Mouse (Mus musculus) kidney, adult 2 months (tissue): Measurements from ENCODE around the gene Itga2. TPM values are rescaled to one million over a fixed set of nuclear protein-coding genes. Genes with fewer than 3 reads are reported as not detected.

Source experiments
- DNase-seq: peaks from one replicate; pipeline ENCODE4 v3.0.0; 2021
- H3K27ac ChIP-seq: fragments of 200-500 bp; 2 replicates; pipeline ENCODE4 v1.5.1; 2012; ENCODE audit warnings: low read depth, low read length, control low read depth, inconsistent platforms; ENCODE audit not compliant: insufficient read depth
- H3K27me3 ChIP-seq: fragments of 200-500 bp; replicated peaks from 2 replicates; pipeline ENCODE4 v1.6.1; 2012; ENCODE audit warnings: mild to moderate bottlenecking, moderate library complexity, low read length, inconsistent platforms; ENCODE audit not compliant: control insufficient read depth, insufficient read depth
- H3K36me3 ChIP-seq: fragments of 200-500 bp; 2 replicates; pipeline ENCODE4 v1.6.1; 2012; ENCODE audit warnings: mild to moderate bottlenecking, moderate library complexity, low read length, inconsistent platforms; ENCODE audit not compliant: control insufficient read depth, insufficient read depth
- H3K4me1 ChIP-seq: fragments of 200-500 bp; 2 replicates; pipeline ENCODE4 v1.6.1; 2011; ENCODE audit warnings: low read length; ENCODE audit not compliant: control insufficient read depth, insufficient read depth
- H3K4me3 ChIP-seq: fragments of 200-500 bp; 2 replicates; pipeline ENCODE4 v1.5.1; 2011; ENCODE audit warnings: mild to moderate bottlenecking, low read depth, low read length, control low read depth; ENCODE audit not compliant: insufficient read depth
- CTCF ChIP-seq: fragments of 200-500 bp; conservative IDR thresholded peaks from 2 replicates; pipeline ENCODE4 v1.5.1; 2011; ENCODE audit warnings: low read depth, mild to moderate bottlenecking, control low read depth, low read length, moderate library complexity, mixed read lengths; ENCODE audit not compliant: insufficient read depth, insufficient read length
- POLR2A ChIP-seq: fragments of 200-500 bp; IDR thresholded peaks from one replicate; pipeline ENCODE4 v1.6.1; 2011; ENCODE audit warnings: low read depth, low read length, control low read depth
- WGBS: fragments of 180-500 bp; shearing (Covaris S2); methylation state at CpG from one replicate; pipeline ENCODE4 v1.1.7; 2018; 5-methylcytosine and 5-hydroxymethylcytosine counted together
- polyA plus RNA-seq: library from polyadenylated mRNA; depleted of rRNA; stranded (reverse); fragments of >200 nt; gene quantifications from 2 replicates; pipeline ENCODE4 v1.2.3, GENCODE M21; 2012

The Itga2 gene
- polyA plus RNA-seq, 1 experiment, result 0.58 TPM

DNA sequence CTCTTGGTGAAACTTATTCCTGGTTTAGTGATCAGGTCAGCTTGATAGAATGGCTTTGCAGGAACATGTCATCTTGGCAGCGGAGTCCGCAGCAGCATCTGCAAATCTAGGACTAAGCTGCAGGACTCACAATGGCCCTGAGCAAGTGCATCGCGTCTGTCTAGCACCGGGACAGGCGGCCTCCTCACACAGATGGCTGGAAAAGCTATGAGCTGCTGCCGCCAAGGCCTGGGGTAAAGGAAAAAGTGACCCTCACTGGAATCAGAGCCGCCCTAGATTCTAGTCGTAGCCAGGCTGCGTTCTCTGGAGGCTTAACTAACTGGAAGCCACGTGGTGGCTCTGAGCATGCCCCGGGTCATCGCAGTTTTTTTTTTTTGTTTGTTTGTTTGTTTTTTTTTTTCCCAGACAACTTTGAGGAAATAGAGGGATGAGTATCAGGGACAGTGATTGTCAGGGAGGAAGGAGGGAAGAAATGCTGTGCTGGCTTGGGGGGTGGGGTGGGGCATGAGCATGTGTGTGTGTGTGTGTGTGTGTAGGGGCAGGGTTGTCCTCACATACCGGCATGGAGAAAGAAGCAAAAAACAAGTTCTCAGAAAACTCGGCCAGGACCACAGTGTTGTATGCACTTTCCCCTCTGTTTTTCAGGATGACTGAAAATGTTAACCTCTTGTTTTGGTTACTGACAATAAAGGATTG lies 76.2 kb downstream of the Itga2 start:
- Histone ChIP-seq H3K27me3 (no peaks in the 10 kb centered on the region), H3K27ac (no peak overlapping the region), H3K4me1 (peaks cover 4% of the 10 kb centered on the region), H3K36me3 (no peaks in the 10 kb centered on the region), H3K4me3 (no peak overlapping the region)
- no peak for DNase-seq
- 39% methylated on average over 15 of the region's 15 CpGs for WGBS
- no peak for TF ChIP-seq POLR2A
- no peak for TF ChIP-seq CTCF

- Histone ChIP-seq H3K4me3 (no peak overlapping the region), H3K27me3 (no peaks in the 10 kb centered on the region), H3K36me3 (no peaks in the 10 kb centered on the region), H3K27ac (no peak overlapping the region), H3K4me1 (peaks cover 4% of the 10 kb centered on the region)
- 96% methylated on average over 3 of the region's 3 CpGs for WGBS
- no peak for DNase-seq
- no peak for TF ChIP-seq CTCF
- TF ChIP-seq POLR2A, result no peak
Observed at GRCm38 (mm10) chr13:114854428-114854827, 77.5 kb downstream of the Itga2 start.

GRCm38 (mm10) chr13:114854023-114854422 lies 77.9 kb downstream of the Itga2 start:
- DNase-seq, result no peak
- TF ChIP-seq CTCF, result no peak
- TF ChIP-seq POLR2A, result no peak
- H3K4me1 ChIP-seq, result peaks cover 4% of the 10 kb centered on the region
- H3K36me3 ChIP-seq, result no peaks in the 10 kb centered on the region
- no peak overlapping the region for H3K27ac ChIP-seq
- no peak overlapping the region for H3K4me3 ChIP-seq
- no peaks in the 10 kb centered on the region for H3K27me3 ChIP-seq
- 94% methylated on average over 6 of the region's 6 CpGs for WGBS

DNA sequence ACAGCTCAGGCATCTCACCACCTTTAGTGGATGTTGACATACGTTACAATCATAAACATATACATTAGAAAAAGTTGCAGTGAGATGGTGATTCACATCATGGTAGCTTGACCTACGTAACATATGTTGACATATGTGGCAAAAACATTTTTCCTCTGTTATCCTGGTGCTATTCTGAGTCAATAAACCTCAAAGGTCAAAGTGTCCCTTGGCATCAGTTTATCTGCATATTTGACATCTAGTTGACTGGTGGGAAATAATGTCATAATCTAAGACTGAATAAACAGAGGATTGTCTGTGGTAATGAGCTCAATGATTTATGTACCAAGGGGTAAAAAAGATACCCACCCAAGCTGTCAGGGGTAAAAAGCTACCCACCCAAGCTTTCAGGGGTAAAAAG lies 78.7 kb downstream of the Itga2 start:
- DNase-seq, result no peak
- 94% methylated on average over 2 of the region's 2 CpGs for WGBS

GRCm38 (mm10) chr13:114852264-114853111 lies 79.4 kb downstream of the Itga2 start:
- no peak for TF ChIP-seq CTCF
- no peak for TF ChIP-seq POLR2A
- no peaks in the 10 kb centered on the region for H3K27me3 ChIP-seq
- no peaks in the 10 kb centered on the region for H3K36me3 ChIP-seq
- no peak overlapping the region; the same call in 1 of the 2 replicates for H3K27ac ChIP-seq
- no peak overlapping the region for H3K4me3 ChIP-seq
- WGBS, result 38% methylated on average over 6 of the region's 6 CpGs
- peak; percentile 71 for DNase-seq
- H3K4me1 ChIP-seq, result peaks cover 4% of the 10 kb centered on the region

More for the DNA sequence above, 78.7 kb downstream of the Itga2 start:
- Histone ChIP-seq H3K4me3 (no peak overlapping the region), H3K27ac (no peak overlapping the region), H3K36me3 (no peaks in the 10 kb centered on the region), H3K27me3 (no peaks in the 10 kb centered on the region), H3K4me1 (peaks cover 4% of the 10 kb centered on the region)
- no peak for TF ChIP-seq POLR2A
- no peak for TF ChIP-seq CTCF

DNA sequence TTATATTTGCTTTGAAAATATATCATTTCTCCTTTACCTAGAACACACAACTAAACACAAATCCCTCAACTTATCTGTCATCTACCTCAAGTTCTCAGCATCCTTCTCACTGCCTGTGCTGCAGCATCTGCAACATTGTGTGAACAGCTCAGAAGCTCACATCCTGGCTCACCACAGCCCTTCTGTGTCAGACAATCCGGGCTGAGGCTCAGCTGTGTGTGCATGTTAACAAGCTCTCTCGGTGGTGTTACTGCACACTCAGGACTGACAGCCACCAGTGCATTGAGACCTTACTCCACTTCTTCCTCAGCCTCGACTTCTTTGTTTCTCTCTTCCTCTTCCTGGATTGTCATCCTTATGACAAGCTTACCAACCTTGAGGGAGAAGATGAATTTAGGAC lies 83.0 kb downstream of the Itga2 start:
- Histone ChIP-seq H3K4me1 (peaks cover 4% of the 10 kb centered on the region), H3K36me3 (no peaks in the 10 kb centered on the region), H3K4me3 (no peak overlapping the region), H3K27me3 (no peaks in the 10 kb centered on the region), H3K27ac (no peak overlapping the region)
- WGBS, result 79% methylated on average over 3 of the region's 3 CpGs
- TF ChIP-seq POLR2A, result no peak
- TF ChIP-seq CTCF, result no peak
- DNase-seq, result no peak

DNA sequence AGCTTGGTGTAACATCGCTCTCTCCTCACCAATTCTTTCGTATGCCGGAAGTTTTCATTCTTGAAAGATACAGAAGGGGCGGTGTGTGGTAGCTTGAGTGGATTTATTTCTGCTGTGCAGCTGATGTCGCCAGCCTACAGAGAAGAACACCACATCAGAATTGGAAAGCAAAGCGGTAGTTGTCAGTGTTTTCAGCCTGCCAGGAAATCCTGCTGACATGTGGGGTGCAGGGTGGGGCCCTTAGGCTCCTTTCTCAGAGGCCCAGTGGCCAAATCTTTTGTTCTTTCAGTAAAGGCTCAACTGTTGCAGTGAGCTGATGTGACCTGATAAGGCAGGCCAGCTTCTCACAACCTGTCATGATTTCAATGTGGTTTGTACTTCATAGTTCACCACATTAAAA lies 86.1 kb downstream of the Itga2 start:
- Histone ChIP-seq H3K4me3 (no peak overlapping the region), H3K4me1 (no peaks in the 10 kb centered on the region), H3K36me3 (no peaks in the 10 kb centered on the region), H3K27me3 (no peaks in the 10 kb centered on the region), H3K27ac (no peak overlapping the region)
- WGBS, result 86% methylated on average over 6 of the region's 6 CpGs
- no peak for TF ChIP-seq CTCF
- TF ChIP-seq POLR2A, result no peak
- DNase-seq, result no peak
